Mouse (Mus musculus) T-helper 2 cell (primary cell): ENCODE data around the gene Rxfp4.

Source experiments
- in situ Hi-C: fragments of 300-600 bp; cut with MboI, MseI; formaldehyde crosslinking; loops from one replicate; pipeline ENCODE4 v1.15.1; 2025; ENCODE audit warnings: high pct_unique_total_duplicates

Gene Rxfp4

GRCm38 (mm10) chr3:88653516-88654370, 801 bp upstream of the Rxfp4 start:
- in situ Hi-C loops: no loop called here

- in situ Hi-C loops: no loop called here
Measured at GRCm38 (mm10) chr3:88651669-88652618, 998 bp downstream of the Rxfp4 start.

- in situ Hi-C loops: no loop called here
Measured at GRCm38 (mm10) chr3:88650713-88651504, 2.0 kb downstream of the Rxfp4 start.

GRCm38 (mm10) chr3:88649967-88650366, 3.0 kb downstream of the Rxfp4 start:
- in situ Hi-C loops: loop anchor here (25.0 kb wide), 1 partner anchor 1587 kb away; the partner anchor contains the start of genes Creb3l4, Jtb and Slc39a1

GRCm38 (mm10) chr3:88649186-88649585, 3.8 kb downstream of the Rxfp4 start:
- in situ Hi-C loops: loop anchor here (25.0 kb wide), 1 partner anchor 1588 kb away; the partner anchor contains the start of genes Creb3l4, Jtb and Slc39a1

GRCm38 (mm10) chr3:88648452-88649168, 4.3 kb downstream of the Rxfp4 start:
- in situ Hi-C loops: loop anchor here (25.0 kb wide), 1 partner anchor 1589 kb away; the partner anchor contains the start of genes Creb3l4, Jtb and Slc39a1

- in situ Hi-C loops: loop anchor here (25.0 kb wide), 1 partner anchor 1589 kb away; the partner anchor contains the start of genes Creb3l4, Jtb and Slc39a1
Measured at GRCm38 (mm10) chr3:88647779-88648413, 5.0 kb downstream of the Rxfp4 start.

- in situ Hi-C loops: loop anchor here (25.0 kb wide), 1 partner anchor 1590 kb away; the partner anchor contains the start of genes Creb3l4, Jtb and Slc39a1
Measured at GRCm38 (mm10) chr3:88647076-88647475, 5.9 kb downstream of the Rxfp4 start.

- in situ Hi-C loops: loop anchor here (25.0 kb wide), 1 partner anchor 1591 kb away; the partner anchor contains the start of genes Creb3l4, Jtb and Slc39a1
Measured at GRCm38 (mm10) chr3:88646426-88646995, 6.4 kb downstream of the Rxfp4 start.

- in situ Hi-C loops: loop anchor here (25.0 kb wide), 1 partner anchor 1591 kb away; the partner anchor contains the start of genes Creb3l4, Jtb and Slc39a1
Measured at GRCm38 (mm10) chr3:88645937-88646336, 7.0 kb downstream of the Rxfp4 start.

- in situ Hi-C loops: loop anchor here (25.0 kb wide), 1 partner anchor 1594 kb away; the partner anchor contains the start of genes Creb3l4, Jtb and Slc39a1
Measured at GRCm38 (mm10) chr3:88643078-88643477, 9.9 kb downstream of the Rxfp4 start.

- in situ Hi-C loops: loop anchor here (25.0 kb wide), 1 partner anchor 1597 kb away; the partner anchor contains the start of genes Creb3l4, Jtb and Slc39a1
Measured at GRCm38 (mm10) chr3:88640676-88641075, 12.3 kb downstream of the Rxfp4 start.

- in situ Hi-C loops: loop anchor here (5.0 to 25.0 kb wide), 3 partner anchors 37 to 1598 kb away; partner anchors contain the start of genes Creb3l4, Jtb and Slc39a1
Measured at GRCm38 (mm10) chr3:88639239-88639638, 13.7 kb downstream of the Rxfp4 start.

- in situ Hi-C loops: loop anchor here (5.0 to 25.0 kb wide), 3 partner anchors 35 to 1600 kb away; partner anchors contain the start of genes Creb3l4, Jtb and Slc39a1
Measured at GRCm38 (mm10) chr3:88637134-88637533, 15.8 kb downstream of the Rxfp4 start.

GRCm38 (mm10) chr3:88636555-88636986, 16.4 kb downstream of the Rxfp4 start:
- in situ Hi-C loops: loop anchor here (5.0 to 25.0 kb wide), 3 partner anchors 34 to 1601 kb away; partner anchors contain the start of genes Creb3l4, Jtb and Slc39a1

GRCm38 (mm10) chr3:88635506-88636275, 17.3 kb downstream of the Rxfp4 start:
- in situ Hi-C loops: loop anchor here (5.0 to 25.0 kb wide), 3 partner anchors 33 to 1602 kb away; partner anchors contain the start of genes Creb3l4, Jtb and Slc39a1

- in situ Hi-C loops: loop anchor here (5.0 to 25.0 kb wide), 3 partner anchors 64 to 1604 kb away; partner anchors contain the start of genes Creb3l4, Jtb and Slc39a1
Measured at GRCm38 (mm10) chr3:88633056-88633455, 19.9 kb downstream of the Rxfp4 start.
